In genomic region chr17:72356759-72357302, GRCm38 (mm10) we compare ENCODE assay signal across 16 mouse cellular contexts.
DNase-seq lines count a peak whose midpoint lies in the region; ATAC-seq and TF ChIP-seq lines count a peak whose summit lies in the region.
"Had no signal": no experiment of that assay in that cellular context is flagged by ENCODE, and none has a peak within 500 bp of the region (broad histone marks: within the 10 kb centered on the region; RNA-seq: fewer than 3 reads in every experiment).

No protein-coding gene starts in this region.

- H3K27ac ChIP-seq in kidney, embryonic 15.5 days, result 0 out of 2 replicates have a peak overlapping the region, but pooled peaks have one; percentile 32
- no peak overlapping the region for H3K27ac ChIP-seq in lung, postnatal 0 days (ENCODE audit: low read length)
- H3K27ac ChIP-seq in embryonic fibroblast, embryonic 13.5 days (ENCODE audit: insufficient read depth, low read length), result peak overlapping the region; percentile 6; the same call in 1 of the 2 replicates
- 0 out of 2 replicates have a peak overlapping the region, but pooled peaks have one; percentile 21 for H3K27ac ChIP-seq in stomach, embryonic 15.5 days
- H3K27ac ChIP-seq: gastrocnemius, adult 2 months; heart, embryonic 15.5 days; limb, embryonic 12.5 days; midbrain, embryonic 10.5 days had no signal

- peak; percentile 62; the same call in 1 of the 2 replicates for ATAC-seq in kidney, embryonic 15.5 days (replicated peaks; ENCODE audit: low FRiP score)
- no peak for ATAC-seq in lung, postnatal 0 days
- ATAC-seq in stomach, embryonic 15.5 days (ENCODE audit: insufficient read depth, low FRiP score, low read depth), result no peak
- ATAC-seq: forebrain, embryonic 16.5 days had no signal

- TF ChIP-seq POLR2A in embryonic fibroblast, embryonic 13.5 days (IDR thresholded peaks at IDR 0.05; ENCODE audit: low read depth, low read length), result no peak

- no peaks in the 10 kb centered on the region for H3K27me3 ChIP-seq in kidney, embryonic 15.5 days
- H3K27me3 ChIP-seq in lung, postnatal 0 days (replicated peaks; ENCODE audit: insufficient read depth, low read length), result no peaks in the 10 kb centered on the region
- H3K27me3 ChIP-seq in stomach, embryonic 15.5 days (replicated peaks), result no peaks in the 10 kb centered on the region
- H3K27me3 ChIP-seq: heart, embryonic 15.5 days; limb, embryonic 12.5 days had no signal

- peaks cover 4% of the 10 kb centered on the region; the same call in 1 of the 2 replicates for H3K9me3 ChIP-seq in kidney, embryonic 15.5 days (replicated peaks)
- H3K9me3 ChIP-seq in lung, postnatal 0 days (ENCODE audit: low read length), result no peaks in the 10 kb centered on the region
- no peaks in the 10 kb centered on the region for H3K9me3 ChIP-seq in stomach, embryonic 15.5 days
- H3K9me3 ChIP-seq: heart, embryonic 15.5 days; limb, embryonic 12.5 days had no signal

- no peak overlapping the region for H3K9ac ChIP-seq in kidney, embryonic 15.5 days
- H3K9ac ChIP-seq in lung, postnatal 0 days (replicated peaks; ENCODE audit: low read depth), result no peak overlapping the region
- no peak overlapping the region for H3K9ac ChIP-seq in stomach, embryonic 15.5 days
- H3K9ac ChIP-seq: heart, embryonic 15.5 days; limb, embryonic 12.5 days had no signal

- DNase-seq in kidney, adult 11 months, result no peak
- peak; percentile 5 for DNase-seq in lung, postnatal 0 days (ENCODE audit: low spot score)
- DNase-seq in lung, postnatal 36 days, result no peak
- DNase-seq in left cerebral cortex, adult 8-10 months (ENCODE audit: low spot score in 2 of 2), result no peak
- DNase-seq: cerebellum, adult 18-20 months; gastrocnemius, adult 2 months; heart, adult 11 months; lung, adult 2 months; spleen, adult 18-20 months had no signal

- H3K36me3 ChIP-seq in kidney, embryonic 15.5 days, result no peaks in the 10 kb centered on the region
- no peaks in the 10 kb centered on the region for H3K36me3 ChIP-seq in lung, postnatal 0 days (ENCODE audit: insufficient read depth, low read length)
- H3K36me3 ChIP-seq in stomach, embryonic 15.5 days, result no peaks in the 10 kb centered on the region
- H3K36me3 ChIP-seq: heart, embryonic 15.5 days; limb, embryonic 12.5 days; midbrain, embryonic 10.5 days had no signal

- no peak for TF ChIP-seq CTCF in lung, postnatal 0 days (IDR thresholded peaks at IDR 0.05)
- TF ChIP-seq CTCF in embryonic fibroblast, embryonic 13.5 days (IDR thresholded peaks at IDR 0.05; ENCODE audit: borderline replicate concordance, insufficient read depth, low read length), result no peak

- no peak overlapping the region for H3K4me2 ChIP-seq in kidney, embryonic 15.5 days
- H3K4me2 ChIP-seq in lung, postnatal 0 days (replicated peaks; ENCODE audit: low read depth, low read length), result no peak overlapping the region
- no peak overlapping the region for H3K4me2 ChIP-seq in stomach, embryonic 15.5 days
- H3K4me2 ChIP-seq: heart, embryonic 15.5 days; limb, embryonic 12.5 days had no signal

- H3K4me1 ChIP-seq in kidney, embryonic 15.5 days, result no peaks in the 10 kb centered on the region
- no peaks in the 10 kb centered on the region for H3K4me1 ChIP-seq in lung, postnatal 0 days (ENCODE audit: insufficient read depth, low read depth, low read length)
- no peaks in the 10 kb centered on the region for H3K4me1 ChIP-seq in embryonic fibroblast, embryonic 13.5 days (ENCODE audit: control insufficient read depth, insufficient read depth, low read length)
- H3K4me1 ChIP-seq in stomach, embryonic 15.5 days, result no peaks in the 10 kb centered on the region
- H3K4me1 ChIP-seq: heart, embryonic 15.5 days; limb, embryonic 12.5 days; midbrain, embryonic 10.5 days had no signal

- no peak for TF ChIP-seq EP300 in lung, postnatal 0 days (IDR thresholded peaks at IDR 0.05)

- 57% methylated on average over 5 of the region's 5 CpGs for WGBS in kidney, embryonic 15.5 days
- 59% methylated on average over 5 of the region's 5 CpGs for WGBS in lung, postnatal 0 days
- 54% methylated on average over 5 of the region's 5 CpGs for WGBS in stomach, embryonic 15.5 days

- H3K4me3 ChIP-seq in kidney, embryonic 15.5 days (replicated peaks), result no peak overlapping the region
- no peak overlapping the region for H3K4me3 ChIP-seq in lung, postnatal 0 days (ENCODE audit: low read depth, low read length)
- H3K4me3 ChIP-seq in embryonic fibroblast, embryonic 13.5 days (ENCODE audit: insufficient read depth, low read length), result no peak overlapping the region
- no peak overlapping the region for H3K4me3 ChIP-seq in stomach, embryonic 15.5 days (replicated peaks)
- H3K4me3 ChIP-seq: gastrocnemius, adult 2 months; heart, embryonic 15.5 days; limb, embryonic 12.5 days; midbrain, embryonic 10.5 days had no signal
